Mouse (Mus musculus) limb, embryonic 13.5 days (tissue): ENCODE measurements at regions not wholly inside any gene's neighbourhood (a gene's known extent, or its start where the extent isn't known, plus 50 kb on each side); places are given as distances from the start of the nearest gene placed in this dataset.

Experiments
- ATAC-seq: fragments of 200-750 bp; cut with Nextera tagmentation; 2 replicates; pipeline ENCODE4 v1.8.0; 2017; ENCODE audit warnings: low read depth, moderate number of reproducible peaks, moderate TSS enrichment; ENCODE audit not compliant: low FRiP score
- H3K27ac ChIP-seq: fragments of 300-500 bp; sonication (generic); 2 replicates; pipeline ENCODE4 v1.5.1; 2015; ENCODE audit warnings: inconsistent platforms, mild to moderate bottlenecking, moderate library complexity
- H3K27me3 ChIP-seq: fragments of 300-500 bp; sonication (generic); 2 replicates; pipeline ENCODE4 v1.6.1; 2015; ENCODE audit warnings: mild to moderate bottlenecking, inconsistent platforms
- H3K36me3 ChIP-seq: fragments of 300-500 bp; sonication (generic); 2 replicates; pipeline ENCODE4 v1.6.1; 2015; ENCODE audit warnings: inconsistent platforms, mild to moderate bottlenecking, moderate library complexity
- H3K4me1 ChIP-seq: fragments of 300-500 bp; sonication (generic); 2 replicates; pipeline ENCODE4 v1.6.1; 2015; ENCODE audit warnings: inconsistent platforms
- H3K4me2 ChIP-seq: fragments of 300-500 bp; sonication (generic); replicated peaks from 2 replicates; pipeline ENCODE4 v1.6.1; 2015; ENCODE audit warnings: inconsistent platforms, mild to moderate bottlenecking, moderate library complexity
- H3K4me3 ChIP-seq: fragments of 300-500 bp; sonication (generic); 2 replicates; pipeline ENCODE4 v1.5.1; 2015; ENCODE audit warnings: moderate library complexity, mild to moderate bottlenecking, inconsistent platforms
- H3K9ac ChIP-seq: fragments of 300-500 bp; sonication (generic); 2 replicates; pipeline ENCODE4 v1.6.1; 2015; ENCODE audit warnings: mild to moderate bottlenecking, inconsistent platforms
- H3K9me3 ChIP-seq: fragments of 300-500 bp; sonication (generic); 2 replicates; pipeline ENCODE4 v1.6.1; 2016; ENCODE audit warnings: inconsistent platforms
- WGBS: fragments of 180-500 bp; shearing (Covaris S2); methylation state at CpG from one replicate; pipeline ENCODE4 v1.1.7; 2015; 5-methylcytosine and 5-hydroxymethylcytosine counted together

DNA sequence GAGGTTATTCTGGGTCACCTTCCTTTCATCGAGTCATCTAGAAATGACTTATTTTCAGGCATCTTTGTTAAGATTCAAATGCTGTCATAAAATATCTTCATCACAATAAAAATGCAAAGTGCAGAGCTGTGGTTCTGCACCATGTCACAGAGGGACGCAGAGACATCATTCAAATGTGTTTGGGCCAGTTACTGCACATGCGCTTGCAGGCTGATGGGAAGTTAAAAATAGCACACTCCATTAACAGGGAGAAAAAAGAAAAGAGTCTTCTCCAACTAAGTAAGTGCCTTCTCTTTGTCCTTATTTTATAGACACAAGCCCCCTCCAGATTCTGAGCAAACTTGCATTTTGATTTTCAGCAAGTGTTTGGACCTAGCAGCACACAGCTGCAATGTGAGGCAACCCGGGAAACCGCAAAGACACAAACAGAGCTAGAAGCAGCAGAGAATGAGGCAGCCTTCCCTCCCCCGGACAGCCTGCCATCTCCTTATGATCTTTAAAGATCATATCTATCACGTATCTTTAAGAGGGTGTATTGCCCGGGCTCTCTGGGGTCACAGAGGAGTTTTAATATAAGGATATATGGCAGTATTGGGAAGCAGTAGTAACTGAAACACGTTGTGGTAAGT, 510.0 kb downstream of the Adam3 start:
- no peaks in the 10 kb centered on the region for H3K4me1 ChIP-seq
- ATAC-seq, result no peak
- H3K9ac ChIP-seq, result no peak overlapping the region
- no peak overlapping the region for H3K27ac ChIP-seq
- WGBS, result 83% methylated on average over 9 of the region's 9 CpGs
- H3K4me3 ChIP-seq, result no peak overlapping the region
- H3K4me2 ChIP-seq, result no peak overlapping the region
- no peaks in the 10 kb centered on the region for H3K36me3 ChIP-seq
- H3K27me3 ChIP-seq, result no peaks in the 10 kb centered on the region
- H3K9me3 ChIP-seq, result no peaks in the 10 kb centered on the region

DNA sequence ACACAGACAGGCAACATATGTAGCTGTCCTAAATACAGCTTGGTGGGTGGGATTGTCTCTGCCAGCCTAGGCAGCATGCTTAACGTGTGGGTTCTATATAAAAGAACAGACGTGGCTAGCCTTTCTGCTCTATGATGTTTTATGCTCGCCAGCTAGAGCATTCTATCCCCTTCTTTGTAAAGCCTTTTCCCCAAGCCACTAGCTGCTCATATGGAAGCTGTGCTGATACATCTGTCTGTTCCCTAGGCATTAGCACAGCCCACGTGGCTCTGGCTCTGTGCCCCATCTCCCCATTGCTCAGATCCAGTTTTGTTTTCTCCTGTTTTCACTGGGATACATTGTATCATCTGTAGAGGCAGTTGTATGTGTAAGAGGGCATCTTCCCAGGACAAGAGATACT, 511.3 kb downstream of the Adam3 start:
- Histone ChIP-seq H3K4me3 (no peak overlapping the region), H3K27me3 (no peaks in the 10 kb centered on the region), H3K36me3 (no peaks in the 10 kb centered on the region), H3K27ac (no peak overlapping the region), H3K4me1 (no peaks in the 10 kb centered on the region), H3K9me3 (no peaks in the 10 kb centered on the region), H3K4me2 (no peak overlapping the region), H3K9ac (no peak overlapping the region)
- 65% methylated on average over 4 of the region's 4 CpGs for WGBS
- no peak for ATAC-seq

DNA sequence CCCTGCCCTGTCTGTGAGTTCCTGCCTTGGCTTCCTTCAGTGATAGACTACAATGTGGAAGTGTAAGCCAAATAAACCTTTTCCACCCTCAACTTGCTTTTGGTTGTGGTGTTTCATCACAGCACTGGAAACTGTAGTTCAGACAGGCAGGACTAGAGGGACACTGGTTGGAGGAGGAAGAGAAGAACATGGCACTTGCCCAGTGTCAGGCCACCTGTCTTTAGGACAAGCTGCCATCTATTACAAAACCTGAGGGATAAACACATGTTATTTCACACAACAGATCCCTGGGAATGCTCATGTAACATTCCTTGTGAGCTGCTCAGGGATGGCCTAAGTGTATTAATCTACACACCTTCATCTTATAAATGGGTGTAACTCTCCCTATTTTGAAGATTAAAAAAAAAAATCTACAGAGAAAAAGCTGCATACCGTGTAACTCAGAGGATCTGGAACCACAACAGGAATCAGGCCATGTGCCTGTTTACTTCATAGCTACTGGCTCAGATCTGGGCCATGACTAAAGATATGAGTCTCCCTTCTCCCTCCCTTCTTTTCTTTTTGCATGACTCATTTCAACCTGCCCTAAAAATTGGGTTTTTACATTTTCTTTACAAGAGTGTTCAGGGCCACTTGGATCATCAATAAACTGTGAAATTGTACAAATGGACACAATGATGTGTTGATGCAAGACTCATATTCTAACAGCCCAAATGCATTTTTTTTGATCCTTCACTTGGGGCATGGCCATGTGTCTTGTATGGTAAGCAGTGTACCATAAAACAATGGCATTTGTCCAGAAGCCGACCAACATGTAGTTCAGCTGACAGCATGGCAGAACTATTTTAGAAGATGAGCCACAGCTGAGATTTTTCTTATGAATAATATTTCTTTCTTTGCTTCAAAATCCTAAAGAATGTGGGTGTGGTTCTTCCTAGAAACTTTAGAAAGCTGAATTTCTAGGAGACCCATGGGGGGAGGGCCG, 513.1 kb downstream of the Adam3 start:
- Histone ChIP-seq H3K27me3 (no peaks in the 10 kb centered on the region), H3K4me2 (no peak overlapping the region), H3K4me1 (no peaks in the 10 kb centered on the region), H3K9me3 (no peaks in the 10 kb centered on the region), H3K36me3 (no peaks in the 10 kb centered on the region), H3K9ac (no peak overlapping the region), H3K27ac (no peak overlapping the region), H3K4me3 (no peak overlapping the region)
- 82% methylated on average over 3 of the region's 3 CpGs for WGBS
- no peak for ATAC-seq

DNA sequence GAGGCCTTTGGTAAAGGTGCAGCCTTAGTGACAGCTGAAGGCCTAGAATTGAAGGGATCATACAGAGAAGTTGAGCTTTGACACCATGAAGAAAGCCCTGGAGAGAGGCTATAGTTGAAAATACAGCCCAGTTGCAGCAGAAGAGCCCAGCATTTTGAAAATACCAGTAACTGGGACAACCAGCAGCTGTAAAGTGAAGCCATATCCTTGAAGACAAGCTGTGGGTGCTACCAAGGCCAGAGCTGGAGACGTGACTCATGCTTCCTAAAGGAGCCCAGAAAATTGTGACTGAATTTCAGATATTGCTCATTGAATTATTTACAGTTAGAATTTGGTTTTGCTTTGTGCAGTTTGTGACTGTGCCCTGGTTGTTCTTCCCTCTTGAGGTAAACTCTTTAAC, 514.6 kb downstream of the Adam3 start:
- H3K4me3 ChIP-seq, result no peak overlapping the region
- H3K36me3 ChIP-seq, result no peaks in the 10 kb centered on the region
- no peak overlapping the region for H3K4me2 ChIP-seq
- WGBS, result 87% methylated on average over 1 of the region's 1 CpGs
- H3K27me3 ChIP-seq, result no peaks in the 10 kb centered on the region
- no peaks in the 10 kb centered on the region for H3K4me1 ChIP-seq
- no peak for ATAC-seq
- H3K9me3 ChIP-seq, result no peaks in the 10 kb centered on the region
- H3K9ac ChIP-seq, result no peak overlapping the region
- no peak overlapping the region for H3K27ac ChIP-seq
